Mouse (Mus musculus): ENCODE measurements around the gene Ifit1bl1.

DNA sequence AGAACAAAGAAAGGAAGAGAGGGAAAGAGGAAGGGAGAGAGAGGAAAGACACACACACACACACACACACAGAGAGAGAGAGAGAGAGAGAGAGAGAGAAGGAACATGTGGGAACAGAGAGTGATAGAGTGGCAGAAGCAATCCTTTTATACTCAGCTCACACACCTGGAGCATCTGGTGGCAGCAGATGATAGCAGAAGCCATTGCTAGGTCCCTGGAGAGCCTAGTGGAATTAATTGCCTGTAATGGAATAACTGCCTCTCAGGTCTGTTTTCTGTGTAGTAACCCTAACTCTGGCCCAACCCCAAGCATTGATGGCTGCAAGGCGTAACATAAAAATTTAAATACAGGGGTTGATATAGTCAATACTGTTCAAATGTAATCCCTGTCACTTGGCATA, 30.7 kb downstream of the Ifit1bl1 start:
- TF ChIP-seq EP300 (optimal IDR thresholded peaks at IDR 0.05), result no peak
- TF ChIP-seq CTCF (IDR thresholded peaks at IDR 0.05; ENCODE audit: low read depth), result no peak
